Mouse (Mus musculus) heart, adult 2 months (tissue): ENCODE results near the gene Egfr.

Experiments
- CTCF ChIP-seq: fragments of 200-600 bp; IDR thresholded peaks from 2 replicates; pipeline ENCODE4 v1.8.1; 2022; ENCODE audit warnings: antibody characterized with exemption, mild to moderate bottlenecking, moderate library complexity
- EP300 ChIP-seq: fragments of 200-500 bp; IDR thresholded peaks from 2 replicates; pipeline ENCODE4 v1.6.1; 2011; ENCODE audit warnings: low read depth, low read length, control low read depth; ENCODE audit not compliant: insufficient read depth
- POLR2A ChIP-seq: fragments of 200-500 bp; IDR thresholded peaks from 2 replicates; pipeline ENCODE4 v1.6.1; 2011; ENCODE audit warnings: mild to moderate bottlenecking, low read depth, low read length, control low read depth; ENCODE audit not compliant: insufficient read depth

DNA sequence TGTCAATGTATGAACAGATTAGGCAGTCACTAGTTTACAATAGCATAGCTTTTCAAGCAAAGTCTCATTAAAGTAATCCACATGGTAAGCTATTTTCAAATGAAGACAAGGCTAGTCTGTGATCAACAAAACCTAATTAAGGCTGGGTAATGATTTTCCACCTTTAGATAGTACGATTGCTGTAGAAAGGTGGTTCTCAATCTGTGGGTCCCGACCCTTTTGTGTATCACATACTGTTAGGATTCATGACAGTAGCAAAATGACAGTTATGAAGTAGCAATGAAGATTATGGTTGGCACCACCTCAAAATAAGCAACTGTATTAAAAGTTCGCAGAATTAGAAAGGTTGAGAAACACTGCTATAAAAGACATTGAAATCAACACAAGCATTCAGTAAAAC lies 90.9 kb downstream of the Egfr start:
- TF ChIP-seq CTCF (no peak), POLR2A (no peak), EP300 (no peak)
